Mouse (Mus musculus) stomach, postnatal 0 days (tissue): ENCODE results near the gene Slc35b3.

Source experiments
- CTCF ChIP-seq: IDR thresholded peaks from 2 replicates; pipeline ENCODE4 v1.5.1; 2016; ENCODE audit warnings: antibody characterized with exemption, low read depth, mild to moderate bottlenecking, moderate library complexity
- EP300 ChIP-seq: optimal IDR thresholded peaks from 2 replicates; pipeline ENCODE3; 2016; ENCODE audit warnings: antibody characterized with exemption

- TF ChIP-seq CTCF (no peak), EP300 (no peak)
These were observed 11.9 kb upstream of the Slc35b3 start for GRCm38 (mm10) chr13:38972602-38973001.
